Mouse (Mus musculus): ENCODE results near the gene Ppox. TPM values are rescaled to one million over a fixed set of nuclear protein-coding genes. Genes with fewer than 3 reads are reported as not detected.
"Not testable (repeated sequence)": the region's sequence is repeated elsewhere in the genome, so short reads cannot be mapped to it uniquely, and the experiment has no call there.

The Ppox gene
- polyA plus RNA-seq, 1 experiment from 2014 or later, result 42.9 TPM

GRCm38 (mm10) chr1:171247916-171248315 lies 33.1 kb downstream of the Ppox start:
- ATAC-seq (ENCODE audit: insufficient number of reproducible peaks, insufficient read depth, low FRiP score, low read depth), result no peak
- Histone ChIP-seq H3K4me2 (ENCODE audit: low read length) (peak overlapping the region; percentile 95), H3K27ac (replicated peaks in 1 of 2; ENCODE audit: control insufficient read depth in 1 of 2, insufficient read depth in 1 of 2, low read depth in 2 of 2, low read length in 2 of 2) (peak overlapping the region; percentile 88 to 94), H3K4me1 (ENCODE audit: control insufficient read depth in 2 of 2, insufficient read depth in 2 of 2, low read length in 2 of 2) (peaks cover 29 to 50% of the 10 kb centered on the region in 2 experiments), H3K27me3 (ENCODE audit: control insufficient read depth, insufficient read depth, low read length) (no peaks in the 10 kb centered on the region), H3K4me3 (ENCODE audit: control insufficient read depth in 1 of 2, insufficient read depth in 1 of 2, low read depth in 1 of 2, low read length in 2 of 2) (peak overlapping the region in 1 of 2 experiments; percentile 86; a peak in 2 of 4 replicates), H3K36me3 (ENCODE audit: control insufficient read depth, insufficient read depth, low read length) (peaks cover 28% of the 10 kb centered on the region), H3K9ac (ENCODE audit: low read length) (peak overlapping the region; percentile 67; the same call in 1 of the 2 replicates), H3K9me3 (ENCODE audit: control insufficient read depth, low read length) (no peaks in the 10 kb centered on the region)
- 18% methylated on average over 4 of the region's 4 CpGs for WGBS

GRCm38 (mm10) chr1:171247453-171247841 lies 33.5 kb downstream of the Ppox start:
- Histone ChIP-seq H3K36me3 (ENCODE audit: control insufficient read depth, insufficient read depth, low read length) (peaks cover 32% of the 10 kb centered on the region), H3K27me3 (ENCODE audit: control insufficient read depth, insufficient read depth, low read length) (no peaks in the 10 kb centered on the region), H3K9me3 (ENCODE audit: control insufficient read depth, low read length) (no peaks in the 10 kb centered on the region), H3K9ac (ENCODE audit: low read length) (peak overlapping the region; percentile 67), H3K4me2 (ENCODE audit: low read length) (peak overlapping the region; percentile 95), H3K4me1 (ENCODE audit: control insufficient read depth in 2 of 2, insufficient read depth in 2 of 2, low read length in 2 of 2) (peaks cover 26 to 50% of the 10 kb centered on the region in 2 experiments), H3K27ac (replicated peaks in 1 of 2; ENCODE audit: control insufficient read depth in 1 of 2, insufficient read depth in 1 of 2, low read depth in 2 of 2, low read length in 2 of 2) (peak overlapping the region; percentile 88 to 94), H3K4me3 (ENCODE audit: control insufficient read depth in 1 of 2, insufficient read depth in 1 of 2, low read depth in 1 of 2, low read length in 2 of 2) (peak overlapping the region; percentile 55 to 86)
- 0 out of 2 replicates have a peak, but pooled peaks have one; percentile 0 for ATAC-seq (ENCODE audit: insufficient number of reproducible peaks, insufficient read depth, low FRiP score, low read depth)
- WGBS, result 9% methylated on average over 13 of the region's 13 CpGs

- H3K9me3 ChIP-seq (ENCODE audit: control insufficient read depth, low read length), result no peaks in the 10 kb centered on the region
- peak overlapping the region; percentile 86 to 98 for H3K4me3 ChIP-seq (ENCODE audit: control insufficient read depth in 1 of 2, insufficient read depth in 1 of 2, low read depth in 1 of 2, low read length in 2 of 2)
- H3K9ac ChIP-seq (ENCODE audit: low read length), result peak overlapping the region; percentile 96
- peaks cover 37% of the 10 kb centered on the region for H3K36me3 ChIP-seq (ENCODE audit: control insufficient read depth, insufficient read depth, low read length)
- H3K4me1 ChIP-seq (ENCODE audit: control insufficient read depth in 2 of 2, insufficient read depth in 2 of 2, low read length in 2 of 2), result peaks cover 22 to 44% of the 10 kb centered on the region in 2 experiments
- no peaks in the 10 kb centered on the region for H3K27me3 ChIP-seq (ENCODE audit: control insufficient read depth, insufficient read depth, low read length)
- H3K27ac ChIP-seq (replicated peaks in 1 of 2; ENCODE audit: control insufficient read depth in 1 of 2, insufficient read depth in 1 of 2, low read depth in 2 of 2, low read length in 2 of 2), result peak overlapping the region; percentile 88 to 94
- WGBS, result under 1% methylated on average over 41 of the region's 41 CpGs
- peak overlapping the region; percentile 95 for H3K4me2 ChIP-seq (ENCODE audit: low read length)
- peak; percentile 89 for ATAC-seq (ENCODE audit: insufficient number of reproducible peaks, insufficient read depth, low FRiP score, low read depth)
Observed at GRCm38 (mm10) chr1:171246709-171247452, 34.1 kb downstream of the Ppox start.

- WGBS, result 89% methylated on average over 8 of the region's 8 CpGs
- Histone ChIP-seq H3K4me1 (ENCODE audit: control insufficient read depth in 2 of 2, insufficient read depth in 2 of 2, low read length in 2 of 2) (peaks cover 11 to 33% of the 10 kb centered on the region in 2 experiments), H3K27me3 (ENCODE audit: control insufficient read depth, insufficient read depth, low read length) (no peaks in the 10 kb centered on the region), H3K27ac (replicated peaks in 1 of 2; ENCODE audit: control insufficient read depth in 1 of 2, insufficient read depth in 1 of 2, low read depth in 2 of 2, low read length in 2 of 2) (no peak overlapping the region), H3K9ac (ENCODE audit: low read length) (no peak overlapping the region), H3K36me3 (ENCODE audit: control insufficient read depth, insufficient read depth, low read length) (peaks cover 53% of the 10 kb centered on the region), H3K9me3 (ENCODE audit: control insufficient read depth, low read length) (no peaks in the 10 kb centered on the region), H3K4me2 (ENCODE audit: low read length) (peak overlapping the region; percentile 95), H3K4me3 (ENCODE audit: control insufficient read depth in 1 of 2, insufficient read depth in 1 of 2, low read depth in 1 of 2, low read length in 2 of 2) (no peak overlapping the region)
- no peak for ATAC-seq (ENCODE audit: insufficient number of reproducible peaks, insufficient read depth, low FRiP score, low read depth)
Observed at GRCm38 (mm10) chr1:171245353-171245752, 35.6 kb downstream of the Ppox start.

- H3K27me3 ChIP-seq (ENCODE audit: control insufficient read depth, insufficient read depth, low read length); H3K9me3 ChIP-seq (ENCODE audit: control insufficient read depth, low read length); H3K4me2 ChIP-seq (ENCODE audit: low read length); H3K9ac ChIP-seq (ENCODE audit: low read length); H3K27ac ChIP-seq (replicated peaks in 1 of 2; ENCODE audit: control insufficient read depth in 1 of 2, insufficient read depth in 1 of 2, low read depth in 2 of 2, low read length in 2 of 2); ATAC-seq (ENCODE audit: insufficient number of reproducible peaks, insufficient read depth, low FRiP score, low read depth); H3K4me3 ChIP-seq (ENCODE audit: control insufficient read depth in 1 of 2, insufficient read depth in 1 of 2, low read depth in 1 of 2, low read length in 2 of 2): not testable (repeated sequence)
- WGBS, result 90% methylated on average over 12 of the region's 12 CpGs
- Histone ChIP-seq H3K4me1 (ENCODE audit: control insufficient read depth in 2 of 2, insufficient read depth in 2 of 2, low read length in 2 of 2) (peaks cover 3 to 11% of the 10 kb centered on the region in 2 experiments; a peak in 2 of 4 replicates), H3K36me3 (ENCODE audit: control insufficient read depth, insufficient read depth, low read length) (peaks cover 87% of the 10 kb centered on the region)
Observed at GRCm38 (mm10) chr1:171241952-171242351, 39.0 kb downstream of the Ppox start.

GRCm38 (mm10) chr1:171240911-171241310 lies 40.1 kb downstream of the Ppox start:
- Histone ChIP-seq H3K27ac (replicated peaks in 1 of 2; ENCODE audit: control insufficient read depth in 1 of 2, insufficient read depth in 1 of 2, low read depth in 2 of 2, low read length in 2 of 2) (no peak overlapping the region), H3K4me3 (ENCODE audit: control insufficient read depth in 1 of 2, insufficient read depth in 1 of 2, low read depth in 1 of 2, low read length in 2 of 2) (no peak overlapping the region), H3K36me3 (ENCODE audit: control insufficient read depth, insufficient read depth, low read length) (peaks cover 97% of the 10 kb centered on the region), H3K4me1 (ENCODE audit: control insufficient read depth in 2 of 2, insufficient read depth in 2 of 2, low read length in 2 of 2) (peaks cover 1 to 6% of the 10 kb centered on the region in 2 experiments; a peak in 2 of 4 replicates), H3K9ac (ENCODE audit: low read length) (no peak overlapping the region), H3K27me3 (ENCODE audit: control insufficient read depth, insufficient read depth, low read length) (no peaks in the 10 kb centered on the region), H3K9me3 (ENCODE audit: control insufficient read depth, low read length) (no peaks in the 10 kb centered on the region), H3K4me2 (ENCODE audit: low read length) (no peak overlapping the region)
- 90% methylated on average over 10 of the region's 10 CpGs for whole genome bisulfite sequencing
- no peak for ATAC-seq (ENCODE audit: insufficient number of reproducible peaks, insufficient read depth, low FRiP score, low read depth)

- Histone ChIP-seq H3K4me1 (ENCODE audit: control insufficient read depth in 2 of 2, insufficient read depth in 2 of 2, low read length in 2 of 2) (peaks cover 0 to 4% of the 10 kb centered on the region in 2 experiments; a peak in 1 of 4 replicates), H3K27me3 (ENCODE audit: control insufficient read depth, insufficient read depth, low read length) (no peaks in the 10 kb centered on the region), H3K4me3 (ENCODE audit: control insufficient read depth in 1 of 2, insufficient read depth in 1 of 2, low read depth in 1 of 2, low read length in 2 of 2) (no peak overlapping the region), H3K27ac (replicated peaks in 1 of 2; ENCODE audit: control insufficient read depth in 1 of 2, insufficient read depth in 1 of 2, low read depth in 2 of 2, low read length in 2 of 2) (no peak overlapping the region), H3K4me2 (ENCODE audit: low read length) (no peak overlapping the region), H3K9ac (ENCODE audit: low read length) (no peak overlapping the region; the same call in 1 of the 2 replicates), H3K9me3 (ENCODE audit: control insufficient read depth, low read length) (no peaks in the 10 kb centered on the region), H3K36me3 (ENCODE audit: control insufficient read depth, insufficient read depth, low read length) (peaks cover 98% of the 10 kb centered on the region)
- 73% methylated on average over 15 of the region's 15 CpGs for WGBS
- no peak for ATAC-seq (ENCODE audit: insufficient number of reproducible peaks, insufficient read depth, low FRiP score, low read depth)
Observed at GRCm38 (mm10) chr1:171239992-171240744, 40.8 kb downstream of the Ppox start.

Data from heart, embryonic 14.5 days (tissue).